Mouse (Mus musculus) olfactory bulb, adult 2 months (tissue): ENCODE measurements around the gene Pbx3. TPM values are rescaled to one million over a fixed set of nuclear protein-coding genes. Genes with fewer than 3 reads are reported as not detected.

Source experiments
- H3K27ac ChIP-seq: fragments of 200-500 bp; 2 replicates; pipeline ENCODE4 v1.5.1; 2012; ENCODE audit warnings: low read depth, low read length; ENCODE audit not compliant: insufficient read depth
- H3K4me1 ChIP-seq: fragments of 200-500 bp; 2 replicates; pipeline ENCODE4 v1.6.1; 2012; ENCODE audit warnings: low read length; ENCODE audit not compliant: control insufficient read depth, insufficient read depth
- H3K4me3 ChIP-seq: fragments of 200-500 bp; 2 replicates; pipeline ENCODE4 v1.5.1; 2012; ENCODE audit warnings: mild to moderate bottlenecking, low read depth, low read length, moderate library complexity; ENCODE audit not compliant: insufficient read depth
- CTCF ChIP-seq: fragments of 200-500 bp; IDR thresholded peaks from 2 replicates; pipeline ENCODE4 v1.5.1; 2012; ENCODE audit warnings: low read depth, mild to moderate bottlenecking, low read length, moderate library complexity; ENCODE audit not compliant: insufficient read depth
- POLR2A ChIP-seq: fragments of 200-500 bp; IDR thresholded peaks from 2 replicates; pipeline ENCODE4 v1.6.1; 2012; ENCODE audit warnings: mild to moderate bottlenecking, low read depth, low read length, moderate library complexity; ENCODE audit not compliant: insufficient read depth
- WGBS: fragments of 180-500 bp; shearing (Covaris S2); methylation state at CpG from one replicate; pipeline ENCODE4 v1.1.7; 2018; 5-methylcytosine and 5-hydroxymethylcytosine counted together
- polyA plus RNA-seq: library from polyadenylated mRNA; stranded (reverse); fragments of >200 nt; gene quantifications from 2 replicates; pipeline ENCODE4 v1.2.4, GENCODE M21; 2012; ENCODE audit warnings: low replicate concordance; ENCODE audit not compliant: missing spikeins, insufficient read depth, insufficient read length

Pbx3 gene
- polyA plus RNA-seq, 1 experiment, result not detected

GRCm38 (mm10) chr2:34146431-34146830 lies 226.5 kb downstream of the Pbx3 start:
- WGBS, result 93% methylated on average over 1 of the region's 1 CpGs
- Histone ChIP-seq H3K27ac (no peak overlapping the region), H3K4me1 (no peaks in the 10 kb centered on the region), H3K4me3 (no peak overlapping the region)
- no peak for TF ChIP-seq POLR2A
- no peak for TF ChIP-seq CTCF

GRCm38 (mm10) chr2:34139470-34140158 lies 233.3 kb downstream of the Pbx3 start:
- Histone ChIP-seq H3K4me1 (peaks cover 6% of the 10 kb centered on the region), H3K4me3 (no peak overlapping the region), H3K27ac (no peak overlapping the region)
- no peak for TF ChIP-seq CTCF
- no peak for TF ChIP-seq POLR2A
- 67% methylated on average over 5 of the region's 5 CpGs for WGBS

GRCm38 (mm10) chr2:34135316-34135715 lies 237.6 kb downstream of the Pbx3 start:
- whole genome bisulfite sequencing, result 76% methylated on average over 7 of the region's 7 CpGs
- H3K27ac ChIP-seq, result no peak overlapping the region
- TF ChIP-seq POLR2A (no peak), CTCF (no peak)
- H3K4me1 ChIP-seq, result peaks cover 6% of the 10 kb centered on the region
- no peak overlapping the region for H3K4me3 ChIP-seq

DNA sequence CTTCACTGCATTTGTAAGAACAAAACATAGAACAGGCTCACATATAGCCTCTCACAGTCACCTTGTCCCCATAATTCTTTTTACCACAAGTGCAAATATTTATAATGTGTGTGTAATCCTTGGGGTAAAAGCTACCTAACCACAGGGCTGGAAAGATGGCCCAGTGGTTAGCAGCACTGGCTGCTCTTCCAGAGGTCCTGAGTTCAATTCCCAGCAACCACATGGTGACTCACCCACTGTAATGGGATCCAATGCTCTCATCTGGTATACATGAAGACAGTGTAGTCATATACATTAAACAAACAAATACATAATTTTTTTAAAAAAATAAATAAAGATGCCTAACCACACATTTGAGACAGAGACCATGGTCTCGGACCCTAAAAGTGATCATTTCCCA lies 240.2 kb downstream of the Pbx3 start:
- H3K4me3 ChIP-seq, result no peak overlapping the region
- H3K4me1 ChIP-seq, result no peaks in the 10 kb centered on the region; the same call in 1 of the 2 replicates
- WGBS, result 95% methylated on average over 1 of the region's 1 CpGs
- H3K27ac ChIP-seq, result no peak overlapping the region
- TF ChIP-seq POLR2A, result no peak
- TF ChIP-seq CTCF, result no peak

DNA sequence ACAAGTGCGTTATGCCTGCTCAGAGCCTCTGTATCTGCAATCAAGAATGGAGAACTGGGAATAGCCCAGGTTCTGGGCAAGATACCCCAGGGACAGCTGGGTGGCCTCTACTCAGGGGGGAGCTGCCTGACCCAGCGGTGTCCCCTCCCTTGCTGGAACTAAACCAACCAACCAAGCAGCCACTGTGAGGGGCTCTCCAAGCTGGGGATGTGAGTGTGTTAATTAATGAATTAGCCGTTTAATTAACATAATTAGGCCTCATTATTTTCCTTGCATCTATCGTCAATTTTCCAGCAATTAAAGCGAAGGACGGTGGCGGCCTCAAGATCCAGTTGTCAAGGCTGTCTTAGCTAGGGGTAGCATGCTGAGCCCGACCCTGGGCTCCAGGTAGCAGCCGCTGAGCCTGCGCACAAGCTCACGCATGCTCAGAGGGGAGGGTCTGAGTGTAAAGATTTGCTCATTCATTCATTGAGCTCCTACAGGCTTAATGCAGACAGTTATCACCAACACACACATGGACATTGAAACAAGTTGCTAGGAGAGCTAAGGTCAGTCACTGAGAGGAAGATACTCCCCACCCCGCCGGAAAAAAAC lies 243.2 kb downstream of the Pbx3 start:
- H3K4me1 ChIP-seq, result no peaks in the 10 kb centered on the region; the same call in 1 of the 2 replicates
- TF ChIP-seq CTCF (no peak), POLR2A (no peak)
- H3K4me3 ChIP-seq, result no peak overlapping the region
- no peak overlapping the region for H3K27ac ChIP-seq
- 32% methylated on average over 13 of the region's 13 CpGs for WGBS

GRCm38 (mm10) chr2:34127871-34128270 lies 245.1 kb downstream of the Pbx3 start:
- no peak for TF ChIP-seq CTCF
- no peak for TF ChIP-seq POLR2A
- H3K4me1 ChIP-seq, result peaks cover 4% of the 10 kb centered on the region; the same call in 1 of the 2 replicates
- no peak overlapping the region for H3K27ac ChIP-seq
- no peak overlapping the region for H3K4me3 ChIP-seq
- WGBS, result 72% methylated on average over 1 of the region's 1 CpGs

DNA sequence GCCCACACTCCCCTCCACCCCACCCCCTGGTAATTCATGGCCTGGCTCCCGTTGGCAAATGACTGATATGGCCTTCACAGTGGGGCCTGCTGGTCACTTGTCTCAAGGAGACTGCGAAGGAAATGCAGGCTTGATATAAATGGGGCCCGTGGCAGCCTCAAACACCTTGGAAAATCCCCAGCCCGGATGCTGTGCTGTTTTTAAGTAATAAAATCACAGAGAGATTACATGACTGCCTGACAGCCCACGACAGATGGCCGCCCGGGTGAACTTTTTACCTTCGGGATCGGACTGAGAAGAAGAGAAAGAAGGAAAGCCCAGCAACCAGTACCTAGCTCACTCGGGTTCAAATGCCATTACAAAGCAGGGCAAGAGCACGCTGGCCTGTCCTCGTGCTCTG lies 249.0 kb downstream of the Pbx3 start:
- 0 out of 2 replicates have a peak, but pooled peaks cover 4% of the 10 kb centered on the region for H3K4me1 ChIP-seq
- 86% methylated on average over 12 of the region's 12 CpGs for WGBS
- no peak overlapping the region for H3K4me3 ChIP-seq
- no peak for TF ChIP-seq CTCF
- TF ChIP-seq POLR2A, result no peak
- no peak overlapping the region for H3K27ac ChIP-seq

Other genes starting within 250 kb of the Pbx3 start
- gene Mapkap1, start 33.6 kb upstream of the Pbx3 start, polyA plus RNA-seq, result not detected in 2 replicates